Mouse (Mus musculus) adrenal gland, postnatal 10 days (tissue): ENCODE data around the gene Dcst1. TPM values are rescaled to one million over a fixed set of nuclear protein-coding genes. Genes with fewer than 3 reads are reported as not detected.

Experiments
- DNase-seq: peaks from one replicate; pipeline ENCODE4 v3.0.0; 2021; ENCODE audit warnings: mixed read lengths
- total RNA-seq, 2 experiments: library from RNA; stranded (reverse); gene quantifications; 2 replicates each; pipeline ENCODE4 v1.2.3; 2021

Dcst1 gene
- total RNA-seq, 2 experiments from 2014 or later: 0.45 TPM; not detected in 1

- no peak for DNase-seq
These were observed 3.4 kb downstream of the Dcst1 start, which contains the start of gene Dcst2 for GRCm38 (mm10) chr3:89361675-89362074. TSS of gene Dcst2 (plus strand) at chr3:89361975.

DNA sequence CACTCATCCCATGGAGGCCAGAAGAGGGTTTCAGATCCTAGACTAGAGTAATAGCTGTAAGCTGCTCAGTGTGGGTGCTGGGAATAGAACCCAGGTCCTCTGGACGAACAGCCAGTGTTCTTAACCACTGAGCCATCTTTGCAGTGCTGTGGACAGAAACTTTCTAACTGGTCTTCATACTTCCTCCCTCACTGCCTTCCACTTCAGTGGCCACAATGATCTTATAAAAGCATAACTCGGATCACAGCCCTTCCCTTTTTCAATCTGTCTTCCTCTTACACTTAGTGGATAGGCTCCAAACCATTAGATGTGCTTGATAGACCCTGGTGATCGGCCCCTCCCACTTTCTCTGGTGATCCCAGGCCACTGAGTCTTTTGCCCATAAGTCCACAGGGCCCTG, 4.8 kb downstream of the Dcst1 start:
- no peak for DNase-seq

DNA sequence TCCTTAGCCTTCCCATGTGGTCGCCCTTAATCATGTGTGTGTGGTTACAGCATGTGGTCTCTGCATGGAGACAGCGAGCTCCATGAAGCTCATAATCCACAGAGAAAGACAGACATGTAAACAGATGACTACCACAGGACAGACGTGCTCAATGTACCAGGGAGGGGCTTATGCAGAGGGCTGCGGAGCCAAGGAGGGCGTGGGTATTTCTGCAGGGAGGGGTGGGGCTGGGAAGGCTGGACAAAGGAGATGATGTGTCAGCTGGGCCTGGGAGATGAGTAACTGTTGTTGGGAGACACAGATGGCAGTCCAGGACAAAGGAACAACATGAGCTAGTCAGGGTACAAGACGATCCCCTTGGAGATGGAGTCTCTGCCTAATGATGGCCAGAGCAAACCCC, 5.4 kb downstream of the Dcst1 start:
- no peak for DNase-seq

DNA sequence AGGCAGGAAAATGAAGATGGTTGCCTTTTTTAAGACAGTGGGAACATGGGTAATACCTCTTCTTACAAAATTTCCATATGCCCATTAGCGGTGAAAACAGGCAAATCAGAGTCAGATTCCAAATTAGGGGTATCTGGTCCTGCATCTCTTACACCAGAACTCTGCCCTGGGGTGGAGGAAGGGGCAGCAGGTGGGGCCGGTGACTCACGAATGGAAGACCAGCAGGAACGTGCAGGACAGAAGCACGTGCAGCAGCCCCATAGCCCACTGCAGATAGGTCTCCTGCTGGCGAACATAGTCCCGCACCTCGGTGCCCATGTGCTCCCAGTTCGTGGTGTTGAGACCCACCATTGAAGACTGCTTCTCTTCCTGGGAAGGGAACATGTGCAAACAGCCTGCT, 9.0 kb downstream of the Dcst1 start:
- DNase-seq: no peak

GRCm38 (mm10) chr3:89355512-89355902, 9.5 kb downstream of the Dcst1 start:
- DNase-seq: no peak

GRCm38 (mm10) chr3:89354816-89355511, 10.1 kb downstream of the Dcst1 start:
- peak; percentile 94 for DNase-seq

DNA sequence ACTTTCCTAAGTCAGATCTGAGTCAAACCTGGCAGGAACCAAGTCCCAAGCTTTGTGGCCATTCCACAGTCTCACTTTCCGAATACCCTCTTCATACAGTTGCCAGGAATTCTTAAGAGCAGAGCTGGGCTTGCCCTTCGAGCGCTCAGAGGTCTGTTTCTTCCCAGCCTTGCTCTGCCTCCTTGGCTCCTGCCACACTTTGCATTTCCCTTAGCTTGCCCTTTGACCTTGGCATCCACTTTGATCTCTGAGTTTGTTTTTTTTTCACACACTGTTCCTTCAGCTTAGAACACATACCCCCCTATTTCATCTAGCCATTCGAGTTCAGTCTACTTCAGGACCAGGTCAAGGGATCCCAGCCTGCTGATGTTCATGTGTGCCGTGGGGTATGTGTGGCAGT, 13.8 kb downstream of the Dcst1 start:
- DNase-seq: no peak

GRCm38 (mm10) chr3:89349869-89350501, 15.1 kb downstream of the Dcst1 start, which contains the start of gene Adam15:
TSS of gene Adam15 (minus strand) at chr3:89349996.
- peak; percentile 98 for DNase-seq

GRCm38 (mm10) chr3:89348911-89349868, 15.9 kb downstream of the Dcst1 start:
- peak; percentile 67 for DNase-seq

GRCm38 (mm10) chr3:89347916-89348315, 17.1 kb downstream of the Dcst1 start:
- no peak for DNase-seq

DNA sequence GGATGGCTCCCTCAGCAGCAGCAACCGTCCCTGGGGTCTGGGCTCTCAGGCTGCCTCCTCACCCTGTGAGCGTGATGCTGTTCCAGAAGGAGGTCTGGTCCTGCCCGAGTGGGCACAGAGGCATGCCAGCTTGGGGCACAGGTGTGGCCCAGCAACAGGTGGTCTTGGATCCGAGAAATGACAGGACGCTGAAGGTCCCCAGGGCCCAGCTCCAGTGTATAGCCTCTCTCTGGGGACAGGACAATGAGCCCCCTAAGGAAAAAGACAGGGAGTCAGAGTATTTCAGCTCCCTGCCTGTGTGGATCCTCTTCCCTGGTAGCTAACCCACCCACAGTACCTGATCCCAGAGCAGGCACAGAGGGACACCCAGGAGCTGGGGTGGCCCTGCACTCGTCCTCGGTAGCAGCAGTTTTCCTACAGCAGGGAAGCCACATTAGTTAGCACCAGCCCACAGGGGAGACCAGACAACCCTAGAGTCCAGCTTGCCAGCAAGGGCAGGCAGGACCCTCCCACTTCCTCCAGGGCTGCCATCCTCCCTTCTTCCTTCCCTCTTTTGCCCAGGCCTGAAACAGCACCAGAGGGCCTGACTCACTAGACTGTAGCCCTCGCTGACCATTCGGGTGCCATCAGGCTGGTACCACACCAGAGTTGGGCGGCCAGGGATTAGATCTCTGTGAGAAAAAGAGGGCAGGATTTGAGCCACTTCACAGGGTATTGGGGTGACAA, 18.1 kb downstream of the Dcst1 start:
- no peak for DNase-seq

GRCm38 (mm10) chr3:89343279-89343678, 21.8 kb downstream of the Dcst1 start:
- DNase-seq: no peak

- DNase-seq: no peak
These were observed 23.3 kb downstream of the Dcst1 start for GRCm38 (mm10) chr3:89341794-89342193.

- peak; percentile 88 for DNase-seq
These were observed 24.6 kb downstream of the Dcst1 start for GRCm38 (mm10) chr3:89340465-89340864.

DNA sequence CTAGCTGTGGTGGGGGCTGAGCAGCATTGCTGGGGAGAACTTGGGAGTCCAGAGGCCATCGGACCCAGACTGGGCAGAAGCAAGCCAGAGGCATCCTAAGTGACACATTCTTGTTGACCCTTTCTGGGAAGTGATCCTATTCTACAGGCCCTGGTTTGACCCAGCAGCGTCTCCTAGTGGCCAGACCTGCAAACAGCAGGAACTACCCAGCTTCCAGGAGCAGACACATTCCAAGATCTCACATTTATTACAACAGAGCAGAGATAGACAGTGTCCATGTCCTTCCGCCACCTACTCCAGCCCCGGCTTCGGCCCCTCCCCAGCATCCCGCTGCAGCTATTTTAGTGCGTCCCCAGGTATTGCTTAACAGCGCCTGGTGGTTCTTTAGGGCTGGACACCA, 25.6 kb downstream of the Dcst1 start:
- peak; percentile 79 for DNase-seq

GRCm38 (mm10) chr3:89337721-89338578, 27.1 kb downstream of the Dcst1 start, which contains the start of gene Efna4:
TSS of gene Efna4 (minus strand) at chr3:89338028.
- peak; percentile 63 for DNase-seq

- no peak for DNase-seq
These were observed 27.9 kb downstream of the Dcst1 start for GRCm38 (mm10) chr3:89337062-89337720.

DNA sequence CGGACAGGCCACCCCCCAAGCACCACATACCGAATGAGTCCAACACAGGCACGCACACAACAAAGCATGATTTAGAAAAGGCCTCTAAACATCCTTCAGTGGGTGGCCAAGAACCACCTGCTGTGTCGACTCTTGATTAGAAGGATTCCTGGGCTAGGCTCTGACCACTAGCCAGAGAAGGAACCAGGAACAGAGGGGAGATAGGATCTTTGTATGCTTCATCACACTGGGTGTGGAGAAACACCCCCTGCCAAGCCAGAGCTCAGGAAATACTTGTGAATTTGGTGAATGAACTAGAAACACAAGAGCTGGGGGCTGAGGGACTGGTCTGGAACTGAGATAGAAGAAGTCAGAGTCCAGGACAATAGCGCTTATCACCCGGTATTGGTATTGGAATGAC, 28.5 kb downstream of the Dcst1 start:
- DNase-seq: no peak

DNA sequence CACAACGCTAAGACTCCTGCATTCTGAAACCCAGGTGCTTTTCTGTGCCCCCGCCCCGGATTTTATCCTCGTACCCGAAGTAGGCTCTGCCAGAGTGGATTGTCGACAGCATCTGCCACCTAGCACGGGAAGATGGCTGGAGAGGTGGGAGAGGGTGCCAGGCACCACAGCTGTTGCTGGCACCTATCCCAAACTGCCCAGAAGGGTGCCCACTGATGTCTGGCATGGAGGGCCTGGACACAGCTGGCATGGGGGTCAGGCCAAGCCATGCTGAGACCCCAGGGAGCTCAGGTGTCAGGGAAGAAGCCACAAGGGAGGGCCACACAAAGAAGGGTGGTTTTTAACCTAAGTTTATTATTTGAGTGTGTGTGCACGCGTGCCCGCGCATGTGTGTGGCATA, 32.0 kb downstream of the Dcst1 start:
- no peak for DNase-seq

DNA sequence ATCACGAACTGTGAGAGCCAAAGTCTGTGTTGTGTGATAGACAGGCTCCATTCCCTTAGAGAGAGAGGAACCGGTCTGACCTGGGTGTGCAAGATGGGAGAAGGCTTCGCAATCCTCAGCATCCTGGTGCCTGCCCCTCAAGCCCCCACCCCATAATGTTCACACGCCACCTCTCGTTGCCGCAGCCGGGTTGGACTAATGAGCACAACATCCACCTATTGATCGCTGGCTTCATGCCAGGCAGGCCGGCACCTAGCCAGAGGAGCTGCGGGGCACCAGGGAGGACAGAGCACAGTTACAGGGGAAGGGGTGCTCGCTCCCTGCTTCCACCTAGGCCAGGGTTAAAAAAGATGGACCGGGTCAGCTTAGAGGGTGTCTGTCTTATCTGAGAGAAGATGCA, 32.6 kb downstream of the Dcst1 start:
- DNase-seq: no peak
